Mouse (Mus musculus): ENCODE data around the gene Trp53inp2.

DNA sequence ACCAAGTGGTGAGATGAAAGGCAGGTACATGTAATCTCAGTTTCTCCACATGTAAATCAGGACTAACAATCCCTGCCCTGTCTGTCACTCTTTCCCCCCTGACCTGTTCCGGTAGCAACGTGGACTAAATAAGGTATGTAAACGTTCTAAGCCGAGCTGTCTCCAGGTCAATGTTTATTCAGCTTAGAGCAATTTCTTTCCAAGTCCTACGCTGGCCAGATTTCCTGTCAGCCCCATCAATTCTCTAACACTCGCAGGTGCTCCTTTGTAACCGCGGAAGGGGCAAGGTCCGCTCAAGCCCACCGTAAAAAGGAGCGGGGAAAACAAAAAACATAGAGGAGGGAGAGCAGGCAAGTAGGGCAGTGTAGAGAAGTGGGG, 190 bp downstream of the Trp53inp2 start:
- TF ChIP-seq CTCF (IDR thresholded peaks at IDR 0.05; ENCODE audit: extremely low read depth, insufficient read depth, low read length) (no peak), POLR2A (IDR thresholded peaks at IDR 0.05; ENCODE audit: extremely low read depth, insufficient read depth, low read length) (no peak)

Measured in cortical plate, adult 2 months (tissue).